Mouse (Mus musculus) embryonic facial prominence, embryonic 14.5 days (tissue): ENCODE results near the gene Lrrn4. TPM values are rescaled to one million over a fixed set of nuclear protein-coding genes. Genes with fewer than 3 reads are reported as not detected.

ENCODE experiments used
- ATAC-seq: fragments of 200-750 bp; cut with Nextera tagmentation; 2 replicates; pipeline ENCODE4 v1.8.0; 2017; ENCODE audit warnings: low read depth, moderate number of reproducible peaks, moderate TSS enrichment
- DNase-seq: peaks from one replicate; pipeline ENCODE4 v3.0.0-alpha.2; 2015; ENCODE audit warnings: low spot score
- H3K27ac ChIP-seq: fragments of 300-500 bp; sonication (generic); replicated peaks from 2 replicates; pipeline ENCODE4 v1.5.1; 2014; ENCODE audit warnings: low read depth, mild to moderate bottlenecking, low read length, moderate library complexity
- H3K27me3 ChIP-seq: fragments of 300-500 bp; sonication (generic); replicated peaks from 2 replicates; pipeline ENCODE4 v1.6.1; 2014; ENCODE audit warnings: low read length; ENCODE audit not compliant: control insufficient read depth, insufficient read depth
- H3K36me3 ChIP-seq: fragments of 300-500 bp; sonication (generic); 2 replicates; pipeline ENCODE4 v1.6.1; 2014; ENCODE audit warnings: low read length, mixed read lengths; ENCODE audit not compliant: control insufficient read depth, insufficient read depth
- H3K4me1 ChIP-seq: fragments of 300-500 bp; sonication (generic); 2 replicates; pipeline ENCODE4 v1.6.1; 2014; ENCODE audit warnings: antibody characterized with exemption, low read length; ENCODE audit not compliant: control insufficient read depth, insufficient read depth
- H3K4me2 ChIP-seq: fragments of 300-500 bp; sonication (generic); 2 replicates; pipeline ENCODE4 v1.6.1; 2014; ENCODE audit warnings: low read depth, mild to moderate bottlenecking, low read length, moderate library complexity, mixed read lengths
- H3K4me3 ChIP-seq: fragments of 300-500 bp; sonication (generic); 2 replicates; pipeline ENCODE4 v1.5.1; 2014; ENCODE audit warnings: low read depth, mild to moderate bottlenecking, low read length
- H3K9ac ChIP-seq: fragments of 300-500 bp; sonication (generic); 2 replicates; pipeline ENCODE4 v1.6.1; 2014; ENCODE audit warnings: low read depth, mild to moderate bottlenecking, low read length, moderate library complexity, mixed read lengths
- H3K9me3 ChIP-seq: fragments of 300-500 bp; sonication (generic); 2 replicates; pipeline ENCODE4 v1.6.1; 2016; ENCODE audit warnings: low read length; ENCODE audit not compliant: control insufficient read depth
- WGBS: fragments of 180-500 bp; shearing (Covaris S2); extraction: QIAGEN DNeasy Blood & Tissue Kit; methylation state at CpG from one replicate; pipeline ENCODE4 v1.1.7; 2014; 5-methylcytosine and 5-hydroxymethylcytosine counted together
- polyA plus RNA-seq: library from polyadenylated mRNA; unstranded; fragments of >200 nt; fragmentation: Nextera tagmentation; extraction: Ambion mirVana; gene quantifications from 2 replicates; pipeline ENCODE4 v1.2.1, GENCODE M21; 2014

Gene Lrrn4
- 0.06 and 0.12 TPM in 2 replicates for polyA plus RNA-seq

- Histone ChIP-seq H3K4me2 (peak within 1 kb of the TSS; percentile 95), H3K27me3 (peaks cover 36% of the 10 kb centered on the region), H3K9ac (peak within 1 kb of the TSS; percentile 43; the same call in 1 of the 2 replicates), H3K27ac (no peak within 1 kb of the TSS), H3K36me3 (no peaks in the 10 kb centered on the region), H3K9me3 (no peaks in the 10 kb centered on the region), H3K4me1 (no peaks in the 10 kb centered on the region; the same call in 1 of the 2 replicates), H3K4me3 (peak within 1 kb of the TSS; percentile 53)
- ATAC-seq, result no peak
- DNase-seq, result no peak
- WGBS, result 7% methylated on average over 12 of the region's 12 CpGs
These were observed at the start of gene Lrrn4 for GRCm38 (mm10) chr2:132880844-132881645. Lrrn4 (minus strand) TSS chr2:132880891.

- Histone ChIP-seq H3K4me1 (no peaks in the 10 kb centered on the region), H3K36me3 (no peaks in the 10 kb centered on the region), H3K4me3 (no peak overlapping the region), H3K27me3 (no peaks in the 10 kb centered on the region), H3K9me3 (no peaks in the 10 kb centered on the region), H3K4me2 (no peak overlapping the region), H3K27ac (no peak overlapping the region), H3K9ac (no peak overlapping the region)
- DNase-seq (no peak), ATAC-seq (no peak)
- WGBS, result 90% methylated on average over 2 of the region's 2 CpGs
These were observed 48.3 kb upstream of the Lrrn4 start for GRCm38 (mm10) chr2:132928999-132929398.

GRCm38 (mm10) chr2:132927871-132928270 is 47.2 kb upstream of the Lrrn4 start:
- no peak for DNase-seq
- H3K9ac ChIP-seq, result no peak overlapping the region
- H3K27ac ChIP-seq, result no peak overlapping the region
- 51% methylated on average over 2 of the region's 2 CpGs for WGBS
- H3K4me1 ChIP-seq, result no peaks in the 10 kb centered on the region
- no peaks in the 10 kb centered on the region for H3K27me3 ChIP-seq
- no peaks in the 10 kb centered on the region for H3K9me3 ChIP-seq
- ATAC-seq, result no peak
- H3K4me3 ChIP-seq, result no peak overlapping the region
- H3K36me3 ChIP-seq, result no peaks in the 10 kb centered on the region
- no peak overlapping the region for H3K4me2 ChIP-seq

- Histone ChIP-seq H3K4me2 (no peak overlapping the region), H3K9me3 (no peaks in the 10 kb centered on the region), H3K4me1 (no peaks in the 10 kb centered on the region), H3K27me3 (no peaks in the 10 kb centered on the region), H3K4me3 (no peak overlapping the region), H3K27ac (no peak overlapping the region), H3K9ac (no peak overlapping the region), H3K36me3 (no peaks in the 10 kb centered on the region)
- DNase-seq, result no peak
- no peak for ATAC-seq
- WGBS, result 78% methylated on average over 2 of the region's 2 CpGs
These were observed 46.6 kb upstream of the Lrrn4 start for GRCm38 (mm10) chr2:132927298-132927697.

- Histone ChIP-seq H3K4me2 (no peak overlapping the region), H3K4me3 (no peak overlapping the region), H3K27me3 (no peaks in the 10 kb centered on the region), H3K9ac (no peak overlapping the region), H3K27ac (no peak overlapping the region), H3K4me1 (no peaks in the 10 kb centered on the region), H3K9me3 (no peaks in the 10 kb centered on the region), H3K36me3 (no peaks in the 10 kb centered on the region)
- WGBS, result 46% methylated on average over 8 of the region's 8 CpGs
- no peak for ATAC-seq
- no peak for DNase-seq
These were observed 42.8 kb upstream of the Lrrn4 start for GRCm38 (mm10) chr2:132923290-132924085.

GRCm38 (mm10) chr2:132922076-132922873 is 41.6 kb upstream of the Lrrn4 start:
- no peak overlapping the region for H3K4me2 ChIP-seq
- DNase-seq (no peak), ATAC-seq (no peak)

GRCm38 (mm10) chr2:132914785-132915184 is 34.1 kb upstream of the Lrrn4 start:
- Histone ChIP-seq H3K9ac (no peak overlapping the region), H3K4me3 (no peak overlapping the region), H3K9me3 (no peaks in the 10 kb centered on the region), H3K27me3 (no peaks in the 10 kb centered on the region), H3K36me3 (no peaks in the 10 kb centered on the region), H3K4me2 (no peak overlapping the region), H3K4me1 (no peaks in the 10 kb centered on the region), H3K27ac (no peak overlapping the region)
- 79% methylated on average over 1 of the region's 1 CpGs for WGBS
- DNase-seq, result no peak
- no peak for ATAC-seq

More at GRCm38 (mm10) chr2:132922076-132922873, 41.6 kb upstream of the Lrrn4 start:
- WGBS, result 78% methylated on average over 9 of the region's 9 CpGs
- Histone ChIP-seq H3K36me3 (no peaks in the 10 kb centered on the region), H3K4me3 (no peak overlapping the region), H3K9ac (no peak overlapping the region), H3K4me1 (no peaks in the 10 kb centered on the region), H3K27ac (no peak overlapping the region), H3K9me3 (no peaks in the 10 kb centered on the region), H3K27me3 (no peaks in the 10 kb centered on the region)

- no peak overlapping the region for H3K4me3 ChIP-seq
- H3K4me2 ChIP-seq, result no peak overlapping the region
- no peaks in the 10 kb centered on the region for H3K27me3 ChIP-seq
- H3K36me3 ChIP-seq, result no peaks in the 10 kb centered on the region
- H3K27ac ChIP-seq, result no peak overlapping the region
- H3K9ac ChIP-seq, result no peak overlapping the region
- ATAC-seq (no peak), DNase-seq (peak; percentile 17)
- H3K9me3 ChIP-seq, result no peaks in the 10 kb centered on the region
- H3K4me1 ChIP-seq, result no peaks in the 10 kb centered on the region
- WGBS, result 29% methylated on average over 8 of the region's 8 CpGs
These were observed 26.1 kb upstream of the Lrrn4 start for GRCm38 (mm10) chr2:132906763-132907162.
